Mouse (Mus musculus) ES-E14 (cell line): ENCODE data around the gene Gm5447. TPM values are rescaled to one million over a fixed set of nuclear protein-coding genes. Genes with fewer than 3 reads are reported as not detected.

Experiments
- DNase-seq: peaks from one replicate; pipeline ENCODE4 v3.0.0-alpha.2; 2013; ENCODE audit warnings: low read depth, low spot score
- H3K27ac ChIP-seq: 2 replicates; pipeline ENCODE4 v1.5.1; 2012; ENCODE audit warnings: low read depth, mild to moderate bottlenecking, low read length, moderate library complexity, mixed read lengths; ENCODE audit not compliant: poor library complexity, insufficient read depth, severe bottlenecking
- H3K36me3 ChIP-seq: 2 replicates; pipeline ENCODE4 v1.6.1; 2012; ENCODE audit warnings: mild to moderate bottlenecking, low read length, moderate library complexity, mixed read lengths; ENCODE audit not compliant: control insufficient read depth, poor library complexity, insufficient read depth, severe bottlenecking
- H3K4me1 ChIP-seq, 2 experiments: fragments of 150-350 bp in 1 of 2; sonication (generic) in 1 of 2; 2 replicates each; pipeline ENCODE4 v1.6.1; 2012; ENCODE audit warnings: low read length in 2 of 2, mild to moderate bottlenecking in 1 of 2, mixed read lengths in 1 of 2; ENCODE audit not compliant: control insufficient read depth in 2 of 2, insufficient read depth in 2 of 2, poor library complexity in 1 of 2
- H3K4me3 ChIP-seq, 2 experiments: fragments of 150-350 bp in 1 of 2; sonication (generic) in 1 of 2; 2 replicates each; pipeline ENCODE4 v1.5.1; 2012; ENCODE audit warnings: low read length in 2 of 2, low read depth in 1 of 2, mild to moderate bottlenecking in 1 of 2, mixed read lengths in 1 of 2; ENCODE audit not compliant: insufficient read depth in 1 of 2, poor library complexity in 1 of 2, severe bottlenecking in 1 of 2
- H3K9ac ChIP-seq: 2 replicates; pipeline ENCODE4 v1.6.1; 2012; ENCODE audit warnings: low read depth, mild to moderate bottlenecking, low read length, mixed read lengths; ENCODE audit not compliant: poor library complexity, insufficient read depth, severe bottlenecking
- H3K9me3 ChIP-seq: fragments of 150-350 bp; sonication (generic); 2 replicates; pipeline ENCODE4 v1.6.1; 2012; ENCODE audit warnings: low read depth, mild to moderate bottlenecking, low read length; ENCODE audit not compliant: control insufficient read depth, insufficient read depth
- CHD2 ChIP-seq: IDR thresholded peaks from 2 replicates; pipeline ENCODE4 v1.6.1; 2014; ENCODE audit warnings: mild to moderate bottlenecking, low read depth, low read length, inconsistent platforms
- HCFC1 ChIP-seq: IDR thresholded peaks from 2 replicates; pipeline ENCODE4 v1.6.1; 2012; ENCODE audit warnings: low read length, inconsistent platforms, borderline replicate concordance; ENCODE audit not compliant: insufficient read depth
- MAFK ChIP-seq: IDR thresholded peaks from 2 replicates; pipeline ENCODE4 v1.6.1; 2014; ENCODE audit warnings: mild to moderate bottlenecking, low read depth, low read length, inconsistent platforms; ENCODE audit not compliant: insufficient read depth
- ZC3H11A ChIP-seq: IDR thresholded peaks from 2 replicates; pipeline ENCODE4 v1.6.1; 2012; ENCODE audit warnings: low read depth, mild to moderate bottlenecking, inconsistent platforms, low read length, borderline replicate concordance
- ZNF384 ChIP-seq: IDR thresholded peaks from 2 replicates; pipeline ENCODE4 v1.6.1; 2012; ENCODE audit warnings: low read depth, low read length, inconsistent platforms
- in situ Hi-C, 2 experiments: fragments of 600-800 bp; cut with MboI; formaldehyde crosslinking; loops; one replicate each; pipeline ENCODE4 v1.15.1; 2025; ENCODE audit warnings: low sequenced_read_pairs in 2 of 2, inconsistent platforms in 1 of 2; ENCODE audit not compliant: unreplicated experiment in 2 of 2
- total RNA-seq: library from RNA; depleted of rRNA; stranded (reverse); fragments of 300-350 nt; gene quantifications from 2 replicates; pipeline ENCODE4 v1.2.3, GENCODE M21; 2012

Gene Gm5447
- total RNA-seq, 1 experiment = not detected

- TF ChIP-seq CHD2 (no peak), HCFC1 (no peak), ZC3H11A (no peak), MAFK (no peak), ZNF384 (no peak)
- no peak overlapping the region for H3K4me3 ChIP-seq
- H3K27ac ChIP-seq = no peak overlapping the region
- H3K9ac ChIP-seq = no peak overlapping the region
- in situ Hi-C loops = no loop called here
- no peaks in the 10 kb centered on the region for H3K36me3 ChIP-seq
- no peaks in the 10 kb centered on the region for H3K4me1 ChIP-seq
- DNase-seq = no peak
- H3K9me3 ChIP-seq = no peaks in the 10 kb centered on the region
Measured at GRCm38 (mm10) chr13:30986934-30987455, 13.0 kb downstream of the Gm5447 start.

DNA sequence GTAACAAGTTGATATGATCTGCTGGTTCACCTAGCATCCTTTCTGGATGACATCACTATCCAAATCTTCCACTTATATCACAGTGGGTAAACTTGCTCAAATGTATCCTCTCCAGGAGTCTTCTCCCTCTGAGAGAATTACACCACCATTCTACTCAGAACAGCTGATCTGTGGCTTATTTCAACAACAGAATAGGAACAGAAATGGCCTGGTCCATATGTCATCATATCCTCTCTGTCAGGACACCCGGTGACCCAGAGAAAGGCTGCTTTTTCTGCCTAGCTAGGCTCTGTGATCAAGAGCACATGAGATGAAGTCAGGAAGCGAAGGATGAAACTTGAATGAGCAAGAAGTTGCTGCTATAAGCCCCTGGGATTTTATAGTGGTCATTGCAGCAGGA, 13.7 kb downstream of the Gm5447 start:
- no peak for TF ChIP-seq MAFK
- TF ChIP-seq CHD2 = no peak
- no peak for TF ChIP-seq HCFC1
- TF ChIP-seq ZNF384 = no peak
- no peak for TF ChIP-seq ZC3H11A
- no peak overlapping the region for H3K9ac ChIP-seq
- H3K9me3 ChIP-seq = no peaks in the 10 kb centered on the region
- H3K36me3 ChIP-seq = no peaks in the 10 kb centered on the region
- no peak overlapping the region for H3K27ac ChIP-seq
- H3K4me1 ChIP-seq = no peaks in the 10 kb centered on the region
- in situ Hi-C loops = no loop called here
- DNase-seq = no peak
- H3K4me3 ChIP-seq = no peak overlapping the region

- TF ChIP-seq HCFC1 (no peak), ZNF384 (no peak), ZC3H11A (no peak), CHD2 (no peak), MAFK (no peak)
- no peaks in the 10 kb centered on the region for H3K4me1 ChIP-seq
Measured at GRCm38 (mm10) chr13:30989710-30990109, 15.7 kb downstream of the Gm5447 start.

GRCm38 (mm10) chr13:30990233-30990632, 16.2 kb downstream of the Gm5447 start:
- Histone ChIP-seq H3K27ac (no peak overlapping the region), H3K36me3 (no peaks in the 10 kb centered on the region), H3K4me3 (no peak overlapping the region), H3K9me3 (no peaks in the 10 kb centered on the region), H3K4me1 (no peaks in the 10 kb centered on the region), H3K9ac (no peak overlapping the region)
- DNase-seq = no peak
- in situ Hi-C loops = no loop called here
- TF ChIP-seq MAFK (no peak), ZC3H11A (no peak), ZNF384 (no peak), CHD2 (no peak), HCFC1 (no peak)

More at GRCm38 (mm10) chr13:30989710-30990109, 15.7 kb downstream of the Gm5447 start:
- DNase-seq = no peak
- no peaks in the 10 kb centered on the region for H3K9me3 ChIP-seq
- no peaks in the 10 kb centered on the region for H3K36me3 ChIP-seq
- H3K27ac ChIP-seq = no peak overlapping the region
- no peak overlapping the region for H3K9ac ChIP-seq
- H3K4me3 ChIP-seq = no peak overlapping the region
- in situ Hi-C loops = no loop called here

- no peak for TF ChIP-seq ZC3H11A
- TF ChIP-seq HCFC1 = no peak
- no peak for TF ChIP-seq CHD2
- TF ChIP-seq ZNF384 = no peak
- TF ChIP-seq MAFK = no peak
- Histone ChIP-seq H3K36me3 (no peaks in the 10 kb centered on the region), H3K4me3 (no peak overlapping the region), H3K9ac (no peak overlapping the region), H3K4me1 (no peaks in the 10 kb centered on the region), H3K9me3 (no peaks in the 10 kb centered on the region), H3K27ac (no peak overlapping the region)
- in situ Hi-C loops = no loop called here
- peak; percentile 47 for DNase-seq
Measured at GRCm38 (mm10) chr13:30993819-30994218, 19.8 kb downstream of the Gm5447 start.
